Mouse (Mus musculus) MEL (cell line): Measurements from ENCODE around the gene Glo1. TPM values are rescaled to one million over a fixed set of nuclear protein-coding genes. Genes with fewer than 3 reads are reported as not detected.

Source experiments
- DNase-seq: peaks from one replicate; pipeline ENCODE4 v3.0.0; 2011; ENCODE audit warnings: low read depth, low spot score
- H3K27ac ChIP-seq: 2 replicates; pipeline ENCODE4 v1.5.1; 2012; ENCODE audit warnings: low read depth, mild to moderate bottlenecking, control low read depth, low read length, moderate library complexity; ENCODE audit not compliant: control insufficient read depth
- H3K27me3 ChIP-seq, 2 experiments: fragments of 150-350 bp in 1 of 2; sonication (generic) in 1 of 2; 2 replicates each; pipeline ENCODE4 v1.6.1; 2012; ENCODE audit warnings: low read length in 2 of 2, mild to moderate bottlenecking in 2 of 2, improper control_type of control experiment in 1 of 2, moderate library complexity in 1 of 2; ENCODE audit not compliant: insufficient read depth in 2 of 2, control insufficient read depth in 1 of 2
- H3K36me3 ChIP-seq, 2 experiments: 2 replicates each; pipeline ENCODE4 v1.6.1; 2012 to 2014; ENCODE audit warnings: low read length in 2 of 2, improper control_type of control experiment in 1 of 2, inconsistent platforms in 1 of 2, mild to moderate bottlenecking in 1 of 2; ENCODE audit not compliant: insufficient read depth in 2 of 2, control insufficient read depth in 1 of 2
- H3K4me1 ChIP-seq, 2 experiments: fragments of 150-350 bp in 1 of 2; sonication (generic) in 1 of 2; 2 replicates each; pipeline ENCODE4 v1.6.1; 2012; ENCODE audit warnings: low read length in 2 of 2, improper control_type of control experiment in 1 of 2, mild to moderate bottlenecking in 1 of 2; ENCODE audit not compliant: insufficient read depth in 2 of 2, control insufficient read depth in 1 of 2
- H3K4me3 ChIP-seq, 2 experiments: fragments of 150-350 bp in 1 of 2; sonication (generic) in 1 of 2; 2 replicates each; pipeline ENCODE4 v1.5.1; 2012; ENCODE audit warnings: low read depth in 2 of 2, low read length in 2 of 2, mild to moderate bottlenecking in 2 of 2, moderate library complexity in 2 of 2, control low read depth in 1 of 2, improper control_type of control experiment in 1 of 2; ENCODE audit not compliant: control insufficient read depth in 1 of 2, insufficient read depth in 1 of 2
- H3K79me2 ChIP-seq: 2 replicates; pipeline ENCODE4 v1.6.1; 2012; ENCODE audit warnings: mild to moderate bottlenecking, low read length, moderate library complexity; ENCODE audit not compliant: control insufficient read depth, poor library complexity, insufficient read depth
- H3K9ac ChIP-seq: 2 replicates; pipeline ENCODE4 v1.6.1; 2012; ENCODE audit warnings: low read depth, mild to moderate bottlenecking, control low read depth, low read length, moderate library complexity; ENCODE audit not compliant: control insufficient read depth, poor library complexity, severe bottlenecking
- H3K9me3 ChIP-seq: fragments of 150-350 bp; sonication (generic); replicated peaks from 2 replicates; pipeline ENCODE4 v1.6.1; 2012; ENCODE audit warnings: mild to moderate bottlenecking, low read length, improper control_type of control experiment, moderate library complexity; ENCODE audit not compliant: insufficient read depth
- CHD1 ChIP-seq: IDR thresholded peaks from 2 replicates; pipeline ENCODE4 v1.6.1; 2012; ENCODE audit warnings: low read depth, mild to moderate bottlenecking, inconsistent platforms, low read length, improper control_type of control experiment
- ELF1 ChIP-seq: IDR thresholded peaks from 2 replicates; pipeline ENCODE4 v1.6.1; 2014; ENCODE audit warnings: low read depth, mild to moderate bottlenecking, inconsistent platforms, low read length, improper control_type of control experiment, moderate library complexity
- EP300 ChIP-seq, 2 experiments: IDR thresholded peaks; 2 replicates each; pipeline ENCODE4 v1.6.1; 2011; ENCODE audit warnings: improper control_type of control experiment in 2 of 2, low read length in 2 of 2, low read depth in 1 of 2, mild to moderate bottlenecking in 1 of 2
- ETS1 ChIP-seq: IDR thresholded peaks from 2 replicates; pipeline ENCODE4 v1.6.1; 2012; ENCODE audit warnings: low read depth, mild to moderate bottlenecking, inconsistent platforms, low read length, improper control_type of control experiment, moderate library complexity
- MAFK ChIP-seq: IDR thresholded peaks from 2 replicates; pipeline ENCODE4 v1.6.1; 2011; ENCODE audit warnings: low read depth, mild to moderate bottlenecking, low read length, improper control_type of control experiment, borderline replicate concordance
- NELFE ChIP-seq: IDR thresholded peaks from 2 replicates; pipeline ENCODE4 v1.6.1; 2011; ENCODE audit warnings: low read depth, low read length, improper control_type of control experiment
- NRF1 ChIP-seq: IDR thresholded peaks from 2 replicates; pipeline ENCODE4 v1.6.1; 2014; ENCODE audit warnings: low read depth, mild to moderate bottlenecking, inconsistent platforms, low read length, improper control_type of control experiment, moderate library complexity; ENCODE audit not compliant: poor library complexity, insufficient read depth, severe bottlenecking
- RAD21 ChIP-seq: IDR thresholded peaks from 2 replicates; pipeline ENCODE4 v1.6.1; 2011; ENCODE audit warnings: mild to moderate bottlenecking, low read depth, low read length, improper control_type of control experiment
- RCOR1 ChIP-seq: IDR thresholded peaks from 2 replicates; pipeline ENCODE4 v1.6.1; 2012; ENCODE audit warnings: low read depth, mild to moderate bottlenecking, inconsistent platforms, low read length, improper control_type of control experiment
- SMC3 ChIP-seq: IDR thresholded peaks from 2 replicates; pipeline ENCODE4 v1.6.1; 2011; ENCODE audit warnings: low read depth, low read length, improper control_type of control experiment
- USF2 ChIP-seq, 2 experiments: IDR thresholded peaks; 2 replicates each; pipeline ENCODE4 v1.6.1; 2011 to 2012; ENCODE audit warnings: improper control_type of control experiment in 2 of 2, low read length in 2 of 2, borderline replicate concordance in 1 of 2, inconsistent platforms in 1 of 2, low read depth in 1 of 2, mild to moderate bottlenecking in 1 of 2; ENCODE audit not compliant: insufficient read depth in 1 of 2
- polyA plus RNA-seq, 2 experiments: library from polyadenylated mRNA; stranded (reverse) in 1 of 2; unstranded in 1 of 2; fragments of >175 nt in 1 of 2; fragments of >200 nt in 1 of 2; gene quantifications; 2 replicates each; pipeline versions ENCODE4 v1.2.1 to v1.2.4; 2012; ENCODE audit warnings: low replicate concordance in 2 of 2, low read depth in 1 of 2; ENCODE audit not compliant: insufficient read length in 2 of 2, insufficient read depth in 1 of 2, missing spikeins in 1 of 2
- total RNA-seq: library from RNA; depleted of rRNA; stranded (reverse); fragments of 300-350 nt; gene quantifications from 2 replicates; pipeline ENCODE4 v1.2.3, GENCODE M21; 2012

Gene Glo1
- total and polyA plus RNA-seq, 3 experiments: 58.5 to 288 (median 260) TPM

- no peaks in the 10 kb centered on the region for H3K9me3 ChIP-seq
- TF ChIP-seq ELF1 (no peak), MAFK (no peak), ETS1 (no peak), NRF1 (no peak), EP300 (IDR thresholded peaks at IDR 0.05; ENCODE audit: low read depth in 1 of 2, low read length in 2 of 2) (no peak), USF2 (IDR thresholded peaks at IDR 0.05; ENCODE audit: borderline replicate concordance in 1 of 2, insufficient read depth in 1 of 2, low read depth in 1 of 2, low read length in 2 of 2) (no peak), RAD21 (no peak), RCOR1 (no peak), NELFE (no peak)
- H3K4me1 ChIP-seq: peaks cover 5 to 12% of the 10 kb centered on the region in 2 experiments
- H3K4me3 ChIP-seq: no peak overlapping the region
- H3K36me3 ChIP-seq: peaks cover 17 to 41% of the 10 kb centered on the region in 2 experiments
- H3K27me3 ChIP-seq: no peaks in the 10 kb centered on the region
- no peak overlapping the region for H3K27ac ChIP-seq
- H3K79me2 ChIP-seq: peaks cover 37% of the 10 kb centered on the region
- DNase-seq: no peak
- H3K9ac ChIP-seq: no peak overlapping the region
These were observed 22.4 kb downstream of the Glo1 start for GRCm38 (mm10) chr17:30604296-30604695.

GRCm38 (mm10) chr17:30602175-30602574 lies 24.5 kb downstream of the Glo1 start:
- Histone ChIP-seq H3K36me3 (peaks cover 0 to 55% of the 10 kb centered on the region in 2 experiments; a peak in 2 of 4 replicates), H3K4me1 (no peaks in the 10 kb centered on the region), H3K9me3 (no peaks in the 10 kb centered on the region), H3K27ac (no peak overlapping the region), H3K4me3 (no peak overlapping the region), H3K9ac (no peak overlapping the region), H3K79me2 (peaks cover 17% of the 10 kb centered on the region), H3K27me3 (no peaks in the 10 kb centered on the region)
- TF ChIP-seq SMC3: no peak
- DNase-seq: no peak

- H3K9ac ChIP-seq: no peak overlapping the region
- no peak for DNase-seq
- H3K9me3 ChIP-seq: no peaks in the 10 kb centered on the region
- H3K4me1 ChIP-seq: no peaks in the 10 kb centered on the region
- H3K4me3 ChIP-seq: no peak overlapping the region
- H3K79me2 ChIP-seq: no peaks in the 10 kb centered on the region; the same call in 1 of the 2 replicates
- H3K27ac ChIP-seq: no peak overlapping the region
- H3K27me3 ChIP-seq: no peaks in the 10 kb centered on the region
- TF ChIP-seq CHD1: no peak
- peaks cover 0 to 70% of the 10 kb centered on the region in 2 experiments; a peak in 2 of 4 replicates for H3K36me3 ChIP-seq
These were observed 28.4 kb downstream of the Glo1 start for GRCm38 (mm10) chr17:30598300-30598699.
